In genomic region chr9:117380076-117380475, GRCm38 (mm10) we compare ENCODE assay signal across 9 mouse cellular contexts.
DNase-seq lines count a peak whose midpoint lies in the region; ATAC-seq lines count a peak whose summit lies in the region.
"Had no signal": no experiment of that assay in that cellular context is flagged by ENCODE, and none has a peak within 500 bp of the region (broad histone marks: within the 10 kb centered on the region; RNA-seq: fewer than 3 reads in every experiment).

No protein-coding gene starts in this region.

- H3K4me1 ChIP-seq in forebrain, embryonic 10.5 days: peaks cover 29% of the 10 kb centered on the region
- peaks cover 9% of the 10 kb centered on the region for H3K4me1 ChIP-seq in forebrain, embryonic 16.5 days (replicated peaks; ENCODE audit: control insufficient read depth, insufficient read depth, low read length)
- peaks cover 41% of the 10 kb centered on the region for H3K4me1 ChIP-seq in limb, embryonic 13.5 days
- H3K4me1 ChIP-seq: liver, embryonic 13.5 days had no signal

- ATAC-seq in forebrain, embryonic 16.5 days: no peak
- ATAC-seq in limb, embryonic 13.5 days (ENCODE audit: low FRiP score, low read depth): peak; percentile 75

- no peaks in the 10 kb centered on the region for H3K9me3 ChIP-seq in forebrain, embryonic 10.5 days
- no peaks in the 10 kb centered on the region for H3K9me3 ChIP-seq in forebrain, embryonic 16.5 days (ENCODE audit: control insufficient read depth, low read length)
- no peaks in the 10 kb centered on the region for H3K9me3 ChIP-seq in limb, embryonic 13.5 days
- H3K9me3 ChIP-seq: liver, embryonic 13.5 days had no signal

- WGBS in forebrain, embryonic 10.5 days: 13% methylated on average over 5 of the region's 5 CpGs
- 7% methylated on average over 5 of the region's 5 CpGs for WGBS in forebrain, embryonic 16.5 days
- 12% methylated on average over 5 of the region's 5 CpGs for WGBS in limb, embryonic 13.5 days

- H3K36me3 ChIP-seq in forebrain, embryonic 10.5 days (replicated peaks): no peaks in the 10 kb centered on the region
- no peaks in the 10 kb centered on the region for H3K36me3 ChIP-seq in forebrain, embryonic 16.5 days (ENCODE audit: control insufficient read depth, insufficient read depth)
- no peaks in the 10 kb centered on the region for H3K36me3 ChIP-seq in limb, embryonic 13.5 days
- H3K36me3 ChIP-seq: liver, embryonic 13.5 days had no signal

- no peak overlapping the region for H3K4me2 ChIP-seq in forebrain, embryonic 16.5 days (ENCODE audit: low read length)
- H3K4me2 ChIP-seq in limb, embryonic 13.5 days (replicated peaks): peak overlapping the region; percentile 38
- H3K4me2 ChIP-seq: liver, embryonic 13.5 days had no signal

- no peak overlapping the region for H3K9ac ChIP-seq in forebrain, embryonic 16.5 days (replicated peaks; ENCODE audit: low read depth, low read length)
- H3K9ac ChIP-seq in limb, embryonic 13.5 days: no peak overlapping the region
- H3K9ac ChIP-seq: liver, embryonic 13.5 days had no signal

- peaks cover 16% of the 10 kb centered on the region for H3K27me3 ChIP-seq in forebrain, embryonic 10.5 days (ENCODE audit: poor library complexity, severe bottlenecking)
- H3K27me3 ChIP-seq in forebrain, embryonic 16.5 days (replicated peaks; ENCODE audit: control insufficient read depth, insufficient read depth, low read length): 0 out of 2 replicates have a peak, but pooled peaks cover 7% of the 10 kb centered on the region
- H3K27me3 ChIP-seq in limb, embryonic 13.5 days: no peaks in the 10 kb centered on the region
- H3K27me3 ChIP-seq: liver, embryonic 13.5 days had no signal

- peak; percentile 39 for DNase-seq in forebrain, embryonic 10.5 days (ENCODE audit: extremely low spot score, low spot score)
- peak; percentile 25 for DNase-seq in ZHBTc4 (ENCODE audit: low read depth, low spot score)
- DNase-seq in gastrocnemius, postnatal 14 days: peak; percentile 15
- no peak for DNase-seq in cerebellum, postnatal 4 days (ENCODE audit: low spot score in 2 of 2)
- no peak for DNase-seq in urinary bladder, postnatal 25 days (ENCODE audit: low spot score)
- no peak for DNase-seq in layer of hippocampus, postnatal 14 days (ENCODE audit: low spot score in 2 of 2)
- DNase-seq: liver, embryonic 13.5 days had no signal

- H3K27ac ChIP-seq in forebrain, embryonic 10.5 days: peak overlapping the region; percentile 58
- no peak overlapping the region for H3K27ac ChIP-seq in forebrain, embryonic 16.5 days (ENCODE audit: low read length)
- H3K27ac ChIP-seq in limb, embryonic 13.5 days: no peak overlapping the region
- H3K27ac ChIP-seq: liver, embryonic 13.5 days had no signal

- intact Hi-C loops in gastrocnemius, postnatal 14 days (cut with DNase I; ENCODE audit: low total_unique reads): no loop called here

- H3K4me3 ChIP-seq in forebrain, embryonic 10.5 days: no peak overlapping the region
- no peak overlapping the region for H3K4me3 ChIP-seq in forebrain, embryonic 16.5 days (replicated peaks; ENCODE audit: low read length)
- no peak overlapping the region for H3K4me3 ChIP-seq in limb, embryonic 13.5 days
- H3K4me3 ChIP-seq: liver, embryonic 13.5 days had no signal

Comparison
In these comparisons a context has a peak if more than half of its experiments do, and no peak if none do; other contexts are left out.
1. DNase-seq: peak in forebrain, embryonic 10.5 days (single experiment), ZHBTc4 (single experiment) and gastrocnemius, postnatal 14 days (single experiment); none in cerebellum, postnatal 4 days (0 of 2), urinary bladder, postnatal 25 days (single experiment) and layer of hippocampus, postnatal 14 days (0 of 2).